Mouse (Mus musculus): Measurements from ENCODE around the gene Olfr800.

Gene Olfr800

DNA sequence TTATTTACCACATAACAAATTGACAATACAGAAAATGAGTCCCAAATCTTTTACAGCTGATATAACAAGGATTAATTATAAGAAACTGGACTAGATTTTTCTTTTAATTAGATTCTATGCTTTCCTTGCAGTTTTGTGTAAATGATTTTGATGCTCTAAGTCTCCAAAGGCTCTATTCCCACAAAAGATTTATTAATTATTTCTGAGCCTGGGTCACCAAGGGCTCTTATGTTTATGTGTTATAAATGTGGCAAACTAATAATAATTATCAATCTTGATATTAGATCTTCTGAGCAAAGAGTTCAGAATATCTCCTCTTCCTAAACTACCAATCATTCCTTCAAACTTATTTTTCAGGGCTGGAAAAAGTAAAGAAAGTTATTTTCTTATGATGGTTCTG is at the start of gene Olfr800:
Gene Olfr800 (plus strand): TSS at position 301 of the 400 bp plus-strand sequence.
- no peak for DNase-seq (ENCODE audit: low spot score)

DNA sequence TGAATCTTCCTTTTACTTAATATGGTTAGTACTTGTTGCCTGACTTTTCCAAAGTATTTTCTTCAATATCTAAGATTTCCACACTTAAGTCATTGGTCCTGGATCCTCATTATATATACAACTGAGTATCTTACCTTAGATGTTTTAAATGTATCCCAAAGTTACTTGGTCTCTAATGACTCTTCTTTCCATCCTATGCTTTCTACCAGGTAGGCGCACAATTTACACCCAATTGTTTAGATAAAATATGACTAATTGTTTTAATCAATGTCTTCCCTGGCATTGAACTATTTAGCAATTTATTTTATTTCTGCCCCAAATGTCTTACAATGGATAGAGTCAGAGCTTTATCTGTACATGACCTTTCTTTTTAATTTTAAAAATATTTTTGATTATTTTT is 45.0 kb upstream of the Olfr800 start, which contains the start of gene Olfr796:
Gene Olfr796 (minus strand): TSS at position 101 of the 400 bp plus-strand sequence.
- DNase-seq (ENCODE audit: low spot score), result no peak

DNA sequence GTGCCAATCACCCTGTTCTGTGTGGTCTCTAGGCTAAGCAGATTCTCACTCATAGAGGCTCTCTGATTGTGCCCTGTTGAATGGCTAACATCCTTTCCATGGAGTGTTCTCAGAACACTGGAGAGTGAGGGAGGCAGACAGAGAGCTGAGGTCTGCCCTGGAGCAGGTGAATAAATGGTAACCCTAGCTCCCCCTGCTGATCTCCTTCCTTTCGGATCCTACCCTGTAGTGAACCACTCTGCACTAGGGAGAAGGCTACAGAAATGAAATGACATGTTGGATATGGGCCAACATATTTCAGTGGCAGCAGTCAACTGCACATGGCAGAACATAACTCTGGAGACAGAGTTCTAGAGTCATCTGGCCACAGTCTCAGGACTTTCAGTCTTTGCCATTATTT is 35.8 kb upstream of the Olfr800 start:
- no peak for DNase-seq (ENCODE audit: low spot score)

DNA sequence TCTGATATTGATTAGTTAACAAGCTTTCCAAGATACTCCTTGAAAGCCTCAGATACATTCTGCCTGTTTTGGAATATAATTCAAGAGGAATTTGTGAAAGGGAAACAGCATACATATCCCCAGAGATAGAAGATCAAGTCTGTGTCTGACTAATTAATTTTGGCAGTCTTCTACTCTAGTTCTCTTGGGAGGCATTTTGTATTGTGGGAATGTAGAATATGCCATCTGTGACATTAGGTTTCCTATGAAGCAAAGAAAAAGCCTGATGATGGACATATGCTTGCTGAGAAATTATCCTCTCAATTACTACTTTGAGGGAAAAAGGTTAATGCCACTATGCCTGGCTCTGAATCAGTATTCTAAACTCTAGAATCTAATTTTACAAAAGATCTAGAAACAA is 34.2 kb upstream of the Olfr800 start:
- no peak for DNase-seq (ENCODE audit: low spot score)

DNA sequence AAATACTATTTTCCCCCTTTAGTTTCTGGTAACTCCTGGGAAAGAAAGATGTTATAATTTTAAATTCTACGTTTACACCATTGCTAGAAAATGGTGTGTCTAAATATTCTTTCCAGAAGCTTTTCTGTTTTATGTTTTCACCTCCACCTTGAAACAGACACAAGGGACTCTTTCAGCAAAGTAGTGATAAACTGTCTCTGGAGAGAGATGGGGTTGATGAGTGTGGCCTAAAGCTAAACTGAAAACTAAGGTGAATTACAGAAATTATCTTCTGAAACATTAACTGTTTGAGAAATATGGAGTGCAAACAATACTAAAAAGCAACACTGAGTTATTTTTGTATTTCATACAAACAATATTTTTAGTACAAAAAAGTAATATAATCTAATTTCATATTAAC is 29.7 kb upstream of the Olfr800 start, which contains the start of gene Olfr798:
Gene Olfr798 (minus strand): TSS at position 101 of the 400 bp plus-strand sequence.
- no peak for DNase-seq (ENCODE audit: low spot score)

DNA sequence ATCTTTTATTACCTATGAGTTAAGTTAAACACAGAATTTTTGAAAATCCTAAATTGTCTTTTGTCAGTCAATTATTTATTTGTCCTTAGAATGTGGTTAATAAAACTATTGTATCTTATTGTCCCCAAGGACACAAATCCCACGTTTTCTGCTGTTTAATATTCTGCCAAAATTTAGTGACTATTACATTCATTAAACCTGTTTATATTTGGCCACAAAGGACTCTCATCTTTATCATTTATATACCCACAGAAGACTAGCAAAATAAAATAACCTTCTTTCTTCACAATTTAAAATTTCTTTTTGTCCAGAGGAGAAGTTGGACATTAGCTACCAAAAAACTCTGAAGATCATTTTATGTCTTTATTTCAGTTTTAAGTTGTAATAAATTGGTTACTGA is 20.3 kb upstream of the Olfr800 start, which contains the start of gene Olfr799:
Gene Olfr799 (plus strand): TSS at position 301 of the 400 bp plus-strand sequence.
- no peak for DNase-seq (ENCODE audit: low spot score)

DNA sequence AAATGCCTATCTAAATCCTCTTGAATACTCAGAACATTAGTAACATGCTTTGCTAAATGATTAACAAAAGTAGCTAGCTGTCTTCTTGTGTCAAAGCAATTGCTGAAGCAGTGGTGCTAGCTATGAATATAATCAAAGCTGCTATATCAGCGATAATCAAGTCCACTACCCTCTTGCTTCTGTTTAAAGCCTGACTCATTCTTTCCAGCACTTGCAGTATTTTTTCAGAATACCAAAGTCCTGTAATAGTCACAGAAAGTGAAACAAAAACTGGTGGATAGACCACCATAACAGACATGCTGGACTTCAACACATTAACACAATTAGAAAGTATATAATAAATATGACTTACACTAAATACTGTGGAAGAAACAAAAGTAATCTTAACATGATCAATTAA is 5.7 kb upstream of the Olfr800 start:
- DNase-seq (ENCODE audit: low spot score), result no peak

DNA sequence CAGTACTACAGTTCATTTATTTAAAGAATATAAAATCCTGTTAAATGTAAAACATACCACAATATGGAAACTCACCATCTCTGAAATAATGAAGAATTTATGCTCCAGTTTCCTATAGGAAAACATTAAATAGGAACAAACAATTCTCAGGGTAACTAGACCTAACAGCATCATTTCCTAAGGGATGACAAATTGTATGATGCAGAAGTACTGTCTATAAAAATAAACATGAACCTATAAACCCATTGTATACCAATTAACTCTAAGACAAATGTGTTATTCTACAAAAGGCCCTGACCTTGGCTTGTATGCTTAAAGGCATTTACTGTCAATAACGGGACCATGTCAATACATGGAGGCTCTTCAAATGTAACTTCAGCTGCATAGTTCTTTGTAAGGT is 16.3 kb downstream of the Olfr800 start, which contains the start of gene Olfr801:
Gene Olfr801 (minus strand): TSS at position 101 of the 400 bp plus-strand sequence.
- DNase-seq (ENCODE audit: low spot score), result no peak

DNA sequence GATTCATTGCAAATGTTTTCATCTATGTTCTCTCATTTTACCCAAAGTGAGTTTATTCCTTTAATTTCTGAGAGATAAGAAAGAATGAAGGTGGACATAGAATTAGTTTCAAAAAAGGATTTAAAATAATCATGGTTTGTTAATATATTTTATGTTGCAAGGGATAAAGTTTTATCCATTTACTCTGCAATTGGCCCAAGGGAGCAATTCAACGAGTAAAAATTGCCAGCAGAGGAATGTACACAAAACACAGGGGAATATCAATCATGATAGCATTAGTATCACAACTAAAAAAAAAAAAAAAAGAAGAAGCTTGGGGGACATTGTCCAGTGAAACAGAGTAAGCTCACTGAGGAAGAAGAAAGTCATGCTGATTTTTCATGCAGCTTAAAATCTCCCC is 30.6 kb downstream of the Olfr800 start, which contains the start of gene Olfr802:
Gene Olfr802 (minus strand): TSS at position 101 of the 400 bp plus-strand sequence.
- no peak for DNase-seq (ENCODE audit: low spot score)

DNA sequence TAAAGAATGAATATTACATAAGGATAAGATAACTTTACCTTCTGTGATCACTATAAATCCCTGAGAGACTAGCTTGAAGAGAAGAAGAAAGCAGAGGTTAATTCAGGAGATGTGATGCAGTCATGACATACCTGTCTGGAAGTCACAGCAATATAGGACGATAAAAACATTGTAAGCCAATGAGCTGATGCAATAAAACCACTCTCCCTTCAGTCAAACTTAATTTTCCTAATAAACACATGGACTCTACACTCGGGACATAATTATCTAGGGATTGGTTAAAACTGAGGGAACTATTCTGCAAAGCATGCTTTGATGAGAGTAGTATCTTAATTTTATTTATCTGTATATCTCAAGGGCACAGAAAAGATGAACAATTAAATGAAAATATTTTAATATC is 36.7 kb downstream of the Olfr800 start, which contains the start of gene Olfr803:
Gene Olfr803 (minus strand): TSS at position 101 of the 400 bp plus-strand sequence.
- DNase-seq (ENCODE audit: low spot score), result no peak

DNA sequence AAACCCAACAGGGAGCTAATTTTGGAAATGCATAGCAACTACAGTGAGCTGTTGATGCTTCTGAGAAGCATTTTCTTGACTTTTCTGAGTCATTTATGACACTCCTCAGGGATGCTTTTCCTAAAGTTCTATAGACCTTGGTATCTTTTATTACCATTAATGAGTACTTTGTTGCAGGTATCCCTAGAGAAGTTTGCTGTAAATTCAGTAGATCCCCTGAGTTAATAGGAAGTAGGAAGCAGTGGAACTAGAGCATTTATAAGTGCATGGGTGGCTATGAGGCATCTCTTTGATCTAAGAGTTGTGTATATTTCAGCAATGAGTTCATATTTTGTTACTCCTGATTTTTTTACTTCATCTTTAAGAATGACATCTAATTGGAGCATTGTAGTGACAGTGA is 45.4 kb downstream of the Olfr800 start, which contains the start of gene Olfr804:
Gene Olfr804 (plus strand): TSS at position 301 of the 400 bp plus-strand sequence.
- DNase-seq (ENCODE audit: low spot score), result no peak
